Mouse (Mus musculus) embryonic facial prominence, embryonic 12.5 days (tissue): ENCODE data around the gene Orc5. TPM values are rescaled to one million over a fixed set of nuclear protein-coding genes. Genes with fewer than 3 reads are reported as not detected.
"Not testable (repeated sequence)": the region's sequence is repeated elsewhere in the genome, so short reads cannot be mapped to it uniquely, and the experiment has no call there.

Experiments
- ATAC-seq: fragments of 200-750 bp; cut with Nextera tagmentation; 2 replicates; pipeline ENCODE4 v1.8.0; 2017; ENCODE audit not compliant: insufficient number of reproducible peaks, insufficient read depth, low FRiP score, low TSS enrichment
- H3K27ac ChIP-seq: fragments of 300-500 bp; sonication (generic); 2 replicates; pipeline ENCODE4 v1.5.1; 2016; ENCODE audit warnings: mild to moderate bottlenecking
- H3K27me3 ChIP-seq: fragments of 300-500 bp; sonication (generic); 2 replicates; pipeline ENCODE4 v1.6.1; 2016; ENCODE audit warnings: mild to moderate bottlenecking, moderate library complexity
- H3K36me3 ChIP-seq: fragments of 300-500 bp; sonication (generic); 2 replicates; pipeline ENCODE4 v1.6.1; 2016; ENCODE audit warnings: mild to moderate bottlenecking
- H3K4me1 ChIP-seq: fragments of 300-500 bp; sonication (generic); 2 replicates; pipeline ENCODE4 v1.6.1; 2016
- H3K4me2 ChIP-seq: fragments of 300-500 bp; sonication (generic); replicated peaks from 2 replicates; pipeline ENCODE4 v1.6.1; 2016; ENCODE audit warnings: mild to moderate bottlenecking, moderate library complexity
- H3K4me3 ChIP-seq: fragments of 300-500 bp; sonication (generic); 2 replicates; pipeline ENCODE4 v1.5.1; 2016; ENCODE audit warnings: mild to moderate bottlenecking
- H3K9ac ChIP-seq: fragments of 300-500 bp; sonication (generic); 2 replicates; pipeline ENCODE4 v1.6.1; 2016; ENCODE audit warnings: mild to moderate bottlenecking, moderate library complexity
- H3K9me3 ChIP-seq: fragments of 300-500 bp; sonication (generic); 2 replicates; pipeline ENCODE4 v1.6.1; 2016; ENCODE audit warnings: mild to moderate bottlenecking, moderate library complexity
- WGBS: fragments of 180-500 bp; shearing (Covaris S2); methylation state at CpG from one replicate; pipeline ENCODE4 v1.1.7; 2016; 5-methylcytosine and 5-hydroxymethylcytosine counted together
- polyA plus RNA-seq: library from polyadenylated mRNA; unstranded; fragments of >200 nt; fragmentation: Nextera tagmentation; extraction: Ambion mirVana; gene quantifications from 2 replicates; pipeline ENCODE4 v1.2.1, GENCODE M21; 2016

The Orc5 gene
- polyA plus RNA-seq, 1 experiment from 2014 or later: 45.9 TPM

- H3K4me1 ChIP-seq: no peaks in the 10 kb centered on the region
- H3K9me3 ChIP-seq: no peaks in the 10 kb centered on the region
- H3K4me3 ChIP-seq: no peak overlapping the region
- H3K27me3 ChIP-seq: no peaks in the 10 kb centered on the region
- peaks cover 23% of the 10 kb centered on the region; the same call in 1 of the 2 replicates for H3K36me3 ChIP-seq
- ATAC-seq: no peak
- 87% methylated on average over 5 of the region's 5 CpGs for WGBS
- H3K4me2 ChIP-seq: no peak overlapping the region
- H3K9ac ChIP-seq: no peak overlapping the region
- no peak overlapping the region for H3K27ac ChIP-seq
These were observed 17.7 kb downstream of the Orc5 start for GRCm38 (mm10) chr5:22532571-22532970.

GRCm38 (mm10) chr5:22522612-22523011 is 27.6 kb downstream of the Orc5 start:
- no peak overlapping the region for H3K4me3 ChIP-seq
- no peaks in the 10 kb centered on the region for H3K9me3 ChIP-seq
- no peak for ATAC-seq
- H3K36me3 ChIP-seq: peaks cover 30% of the 10 kb centered on the region; the same call in 1 of the 2 replicates
- H3K4me1 ChIP-seq: no peaks in the 10 kb centered on the region
- no peak overlapping the region for H3K9ac ChIP-seq
- no peaks in the 10 kb centered on the region for H3K27me3 ChIP-seq
- WGBS: 89% methylated on average over 4 of the region's 4 CpGs
- no peak overlapping the region for H3K4me2 ChIP-seq
- H3K27ac ChIP-seq: no peak overlapping the region

- H3K4me1 ChIP-seq: no peaks in the 10 kb centered on the region
- 88% methylated on average over 2 of the region's 2 CpGs for WGBS
- H3K4me2 ChIP-seq: no peak overlapping the region
- no peak overlapping the region for H3K9ac ChIP-seq
- no peaks in the 10 kb centered on the region for H3K27me3 ChIP-seq
- H3K4me3 ChIP-seq: no peak overlapping the region
- no peak overlapping the region for H3K27ac ChIP-seq
- H3K9me3 ChIP-seq: no peaks in the 10 kb centered on the region
- no peak for ATAC-seq
- peaks cover 33% of the 10 kb centered on the region; the same call in 1 of the 2 replicates for H3K36me3 ChIP-seq
These were observed 30.5 kb downstream of the Orc5 start for GRCm38 (mm10) chr5:22519708-22520107.

GRCm38 (mm10) chr5:22515745-22516144 is 34.5 kb downstream of the Orc5 start:
- 86% methylated on average over 4 of the region's 4 CpGs for WGBS
- H3K4me1 ChIP-seq, H3K4me3 ChIP-seq, H3K9me3 ChIP-seq, H3K27me3 ChIP-seq, H3K4me2 ChIP-seq, ATAC-seq, H3K9ac ChIP-seq, H3K27ac ChIP-seq: not testable (repeated sequence)
- H3K36me3 ChIP-seq: peaks cover 32% of the 10 kb centered on the region; the same call in 1 of the 2 replicates

- not testable (repeated sequence) for H3K4me3 ChIP-seq, H3K9me3 ChIP-seq, H3K9ac ChIP-seq, H3K4me1 ChIP-seq, H3K4me2 ChIP-seq, H3K27me3 ChIP-seq, H3K27ac ChIP-seq, ATAC-seq
- no CpG with 5 or more reads among the region's 7 CpGs for WGBS
- H3K36me3 ChIP-seq: peaks cover 17% of the 10 kb centered on the region; the same call in 1 of the 2 replicates
These were observed 36.0 kb downstream of the Orc5 start for GRCm38 (mm10) chr5:22514231-22514630.

- not testable (repeated sequence) for ATAC-seq
These were observed 37.6 kb downstream of the Orc5 start for GRCm38 (mm10) chr5:22512579-22512978.

GRCm38 (mm10) chr5:22511824-22512223 is 38.4 kb downstream of the Orc5 start:
- H3K9ac ChIP-seq: no peak overlapping the region
- WGBS: 79% methylated on average over 8 of the region's 8 CpGs
- H3K36me3 ChIP-seq: peaks cover 9% of the 10 kb centered on the region; the same call in 1 of the 2 replicates
- no peak overlapping the region for H3K27ac ChIP-seq
- no peaks in the 10 kb centered on the region for H3K4me1 ChIP-seq
- H3K4me2 ChIP-seq: no peak overlapping the region
- no peak overlapping the region for H3K4me3 ChIP-seq
- H3K9me3 ChIP-seq: no peaks in the 10 kb centered on the region
- H3K27me3 ChIP-seq: no peaks in the 10 kb centered on the region
- no peak for ATAC-seq

More at GRCm38 (mm10) chr5:22512579-22512978, 37.6 kb downstream of the Orc5 start:
- not testable (repeated sequence) for H3K9me3 ChIP-seq, H3K4me1 ChIP-seq, H3K4me2 ChIP-seq, H3K4me3 ChIP-seq, H3K9ac ChIP-seq, H3K27me3 ChIP-seq, H3K27ac ChIP-seq
- peaks cover 12% of the 10 kb centered on the region; the same call in 1 of the 2 replicates for H3K36me3 ChIP-seq
- WGBS: no CpG with 5 or more reads among the region's 5 CpGs

- no peak overlapping the region for H3K9ac ChIP-seq
- no peak overlapping the region for H3K4me2 ChIP-seq
- ATAC-seq: no peak
- no peaks in the 10 kb centered on the region for H3K9me3 ChIP-seq
- H3K36me3 ChIP-seq: peaks cover 4% of the 10 kb centered on the region
- no peak overlapping the region for H3K4me3 ChIP-seq
- H3K4me1 ChIP-seq: no peaks in the 10 kb centered on the region
- 93% methylated on average over 5 of the region's 5 CpGs for WGBS
- H3K27me3 ChIP-seq: no peaks in the 10 kb centered on the region
- H3K27ac ChIP-seq: no peak overlapping the region
These were observed 41.7 kb downstream of the Orc5 start for GRCm38 (mm10) chr5:22508560-22508959.

- H3K4me3 ChIP-seq: no peak overlapping the region
- H3K27ac ChIP-seq: no peak overlapping the region
- H3K4me1 ChIP-seq: no peaks in the 10 kb centered on the region
- no peak overlapping the region for H3K4me2 ChIP-seq
- ATAC-seq: no peak
- H3K9me3 ChIP-seq: no peaks in the 10 kb centered on the region
- H3K36me3 ChIP-seq: peaks cover 8% of the 10 kb centered on the region; the same call in 1 of the 2 replicates
- no peak overlapping the region for H3K9ac ChIP-seq
- WGBS: 90% methylated on average over 5 of the region's 5 CpGs
- H3K27me3 ChIP-seq: no peaks in the 10 kb centered on the region
These were observed 50.8 kb downstream of the Orc5 start for GRCm38 (mm10) chr5:22499437-22499836.

GRCm38 (mm10) chr5:22491088-22491487 is 59.1 kb downstream of the Orc5 start:
- H3K9ac ChIP-seq: no peak overlapping the region
- H3K9me3 ChIP-seq: no peaks in the 10 kb centered on the region
- ATAC-seq: no peak
- H3K4me3 ChIP-seq: no peak overlapping the region
- no peaks in the 10 kb centered on the region for H3K36me3 ChIP-seq
- H3K4me2 ChIP-seq: no peak overlapping the region
- no peaks in the 10 kb centered on the region for H3K27me3 ChIP-seq
- no peaks in the 10 kb centered on the region for H3K4me1 ChIP-seq
- H3K27ac ChIP-seq: no peak overlapping the region

GRCm38 (mm10) chr5:22489091-22489490 is 61.1 kb downstream of the Orc5 start:
- Histone ChIP-seq H3K27me3 (no peaks in the 10 kb centered on the region), H3K27ac (no peak overlapping the region), H3K9ac (no peak overlapping the region), H3K4me1 (no peaks in the 10 kb centered on the region), H3K36me3 (peaks cover 5% of the 10 kb centered on the region; the same call in 1 of the 2 replicates), H3K4me3 (no peak overlapping the region), H3K4me2 (no peak overlapping the region), H3K9me3 (no peaks in the 10 kb centered on the region)
- ATAC-seq: no peak
- WGBS: 74% methylated on average over 4 of the region's 4 CpGs

- no peaks in the 10 kb centered on the region for H3K27me3 ChIP-seq
These were observed 63.5 kb downstream of the Orc5 start for GRCm38 (mm10) chr5:22486601-22487206.

More at GRCm38 (mm10) chr5:22486601-22487206, 63.5 kb downstream of the Orc5 start:
- no peaks in the 10 kb centered on the region for H3K4me1 ChIP-seq
- ATAC-seq: no peak
- H3K36me3 ChIP-seq: peaks cover 5% of the 10 kb centered on the region; the same call in 1 of the 2 replicates
- no peak overlapping the region for H3K27ac ChIP-seq
- 57% methylated on average over 6 of the region's 6 CpGs for WGBS
- H3K9ac ChIP-seq: no peak overlapping the region
- H3K4me2 ChIP-seq: no peak overlapping the region
- no peaks in the 10 kb centered on the region for H3K9me3 ChIP-seq
- H3K4me3 ChIP-seq: no peak overlapping the region
